Mouse (Mus musculus): Measurements from ENCODE around the gene Gm20906.
"Not testable (repeated sequence)": the region's sequence is repeated elsewhere in the genome, so short reads cannot be mapped to it uniquely, and the experiment has no call there.

Gene Gm20906

GRCm38 (mm10) chrY:87550666-87551065 is at the start of gene Gm20906:
Gm20906 (plus strand) TSS chrY:87550966.
- not testable (repeated sequence) for DNase-seq (ENCODE audit: low spot score)
